In the genomic region with DNA sequence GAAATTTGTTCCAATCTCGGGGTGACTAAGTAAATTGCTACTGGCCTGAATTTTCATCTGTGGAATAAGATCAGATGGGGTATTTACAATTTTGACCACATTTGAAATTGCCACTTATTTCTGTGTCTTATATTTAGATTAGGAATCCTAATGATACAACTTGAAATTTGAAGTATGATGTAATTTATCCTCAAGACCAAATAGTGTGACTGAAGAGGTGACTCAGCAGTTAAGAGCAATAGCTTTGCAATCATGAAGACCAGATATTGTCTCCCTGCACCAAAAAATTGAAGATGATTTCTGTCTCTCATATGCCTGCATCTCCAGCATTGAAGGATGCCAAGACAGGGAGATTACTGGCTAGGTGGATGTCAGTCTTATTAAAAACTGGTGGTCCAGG, we compare ENCODE assay signal across 17 mouse cellular contexts.
"Had no signal": no experiment of that assay in that cellular context is flagged by ENCODE, and none has a peak within 500 bp of the region (broad histone marks: within the 10 kb centered on the region; RNA-seq: fewer than 3 reads in every experiment).

No protein-coding gene starts in this region.

- H3K4me3 ChIP-seq: neural tube, embryonic 12.5 days; neural tube, embryonic 13.5 days; neural tube, embryonic 15.5 days; stomach, embryonic 15.5 days had no signal

- H3K4me1 ChIP-seq: neural tube, embryonic 12.5 days; neural tube, embryonic 13.5 days; neural tube, embryonic 15.5 days; stomach, embryonic 15.5 days had no signal

- H3K36me3 ChIP-seq: neural tube, embryonic 12.5 days; neural tube, embryonic 13.5 days; neural tube, embryonic 15.5 days; stomach, embryonic 15.5 days had no signal

- H3K4me2 ChIP-seq: neural tube, embryonic 12.5 days; neural tube, embryonic 13.5 days; neural tube, embryonic 15.5 days; stomach, embryonic 15.5 days had no signal

- H3K27me3 ChIP-seq: neural tube, embryonic 12.5 days; neural tube, embryonic 13.5 days; neural tube, embryonic 15.5 days; stomach, embryonic 15.5 days had no signal

- H3K27ac ChIP-seq: neural tube, embryonic 12.5 days; neural tube, embryonic 13.5 days; neural tube, embryonic 15.5 days; stomach, embryonic 15.5 days; stomach, postnatal 0 days had no signal

- DNase-seq: retina, postnatal 1 day; right cerebral cortex, adult 18-20 months; right cerebral cortex, postnatal 14 days; right cerebral cortex, postnatal 25 days; right cerebral cortex, postnatal 4 days; spleen, adult 18-20 months; thymus, adult 18-20 months; thymus, adult 2 months; thymus, postnatal 14 days; thymus, postnatal 25 days; thymus, postnatal 36 days; thymus, postnatal 4 days had no signal
